Mouse (Mus musculus): ENCODE results near the gene Ankrd36.

Ankrd36 gene

GRCm38 (mm10) chr11:5700808-5701207 is 131.3 kb downstream of the Ankrd36 start:
- no peak for DNase-seq

- DNase-seq: no peak
These were observed 131.8 kb downstream of the Ankrd36 start for GRCm38 (mm10) chr11:5701300-5701699.

GRCm38 (mm10) chr11:5701821-5702220 is 132.3 kb downstream of the Ankrd36 start:
- DNase-seq: no peak

- DNase-seq: no peak
These were observed 132.9 kb downstream of the Ankrd36 start for GRCm38 (mm10) chr11:5702271-5702956.

GRCm38 (mm10) chr11:5702957-5703332 is 133.5 kb downstream of the Ankrd36 start:
- DNase-seq: no peak

GRCm38 (mm10) chr11:5703341-5703740 is 133.9 kb downstream of the Ankrd36 start:
- DNase-seq: no peak

GRCm38 (mm10) chr11:5705972-5706371 is 136.5 kb downstream of the Ankrd36 start:
- DNase-seq: no peak

GRCm38 (mm10) chr11:5706874-5707529 is 137.5 kb downstream of the Ankrd36 start:
- DNase-seq: peak; percentile 57

- peak; percentile 84 for DNase-seq
These were observed 138.3 kb downstream of the Ankrd36 start for GRCm38 (mm10) chr11:5707530-5708353.

GRCm38 (mm10) chr11:5715179-5715578 is 145.7 kb downstream of the Ankrd36 start:
- DNase-seq: no peak

GRCm38 (mm10) chr11:5715630-5716105 is 146.2 kb downstream of the Ankrd36 start, which contains the start of gene Mrps24:
Mrps24 (minus strand) TSS chr11:5715680.
- DNase-seq: no peak

GRCm38 (mm10) chr11:5716246-5716645 is 146.8 kb downstream of the Ankrd36 start:
- DNase-seq: no peak

- DNase-seq: no peak
These were observed 147.6 kb downstream of the Ankrd36 start for GRCm38 (mm10) chr11:5716938-5717705.

- no peak for DNase-seq
These were observed 149.3 kb downstream of the Ankrd36 start for GRCm38 (mm10) chr11:5718611-5719354.

GRCm38 (mm10) chr11:5729582-5729981 is 160.1 kb downstream of the Ankrd36 start:
- DNase-seq: no peak

GRCm38 (mm10) chr11:5732401-5732800 is 162.9 kb downstream of the Ankrd36 start:
- no peak for DNase-seq

- no peak for DNase-seq
These were observed 164.8 kb downstream of the Ankrd36 start for GRCm38 (mm10) chr11:5734323-5734722.

- DNase-seq: no peak
These were observed 167.7 kb downstream of the Ankrd36 start for GRCm38 (mm10) chr11:5737137-5737536.

All from cerebellum, adult 8-10 months (tissue).